Mouse (Mus musculus) kidney, adult 2 months (tissue): Measurements from ENCODE around the gene Fgd2. TPM values are rescaled to one million over a fixed set of nuclear protein-coding genes. Genes with fewer than 3 reads are reported as not detected.
"Not testable (repeated sequence)": the region's sequence is repeated elsewhere in the genome, so short reads cannot be mapped to it uniquely, and the experiment has no call there.

ENCODE experiments used
- DNase-seq: peaks from one replicate; pipeline ENCODE4 v3.0.0; 2021
- H3K27ac ChIP-seq: fragments of 200-500 bp; 2 replicates; pipeline ENCODE4 v1.5.1; 2012; ENCODE audit warnings: low read depth, low read length, control low read depth, inconsistent platforms; ENCODE audit not compliant: insufficient read depth
- H3K27me3 ChIP-seq: fragments of 200-500 bp; replicated peaks from 2 replicates; pipeline ENCODE4 v1.6.1; 2012; ENCODE audit warnings: mild to moderate bottlenecking, moderate library complexity, low read length, inconsistent platforms; ENCODE audit not compliant: control insufficient read depth, insufficient read depth
- H3K36me3 ChIP-seq: fragments of 200-500 bp; 2 replicates; pipeline ENCODE4 v1.6.1; 2012; ENCODE audit warnings: mild to moderate bottlenecking, moderate library complexity, low read length, inconsistent platforms; ENCODE audit not compliant: control insufficient read depth, insufficient read depth
- H3K4me1 ChIP-seq: fragments of 200-500 bp; 2 replicates; pipeline ENCODE4 v1.6.1; 2011; ENCODE audit warnings: low read length; ENCODE audit not compliant: control insufficient read depth, insufficient read depth
- H3K4me3 ChIP-seq: fragments of 200-500 bp; 2 replicates; pipeline ENCODE4 v1.5.1; 2011; ENCODE audit warnings: mild to moderate bottlenecking, low read depth, low read length, control low read depth; ENCODE audit not compliant: insufficient read depth
- CTCF ChIP-seq: fragments of 200-500 bp; conservative IDR thresholded peaks from 2 replicates; pipeline ENCODE4 v1.5.1; 2011; ENCODE audit warnings: low read depth, mild to moderate bottlenecking, control low read depth, low read length, moderate library complexity, mixed read lengths; ENCODE audit not compliant: insufficient read depth, insufficient read length
- POLR2A ChIP-seq: fragments of 200-500 bp; IDR thresholded peaks from one replicate; pipeline ENCODE4 v1.6.1; 2011; ENCODE audit warnings: low read depth, low read length, control low read depth
- WGBS: fragments of 180-500 bp; shearing (Covaris S2); methylation state at CpG from one replicate; pipeline ENCODE4 v1.1.7; 2018; 5-methylcytosine and 5-hydroxymethylcytosine counted together
- polyA plus RNA-seq: library from polyadenylated mRNA; depleted of rRNA; stranded (reverse); fragments of >200 nt; gene quantifications from 2 replicates; pipeline ENCODE4 v1.2.3, GENCODE M21; 2012

Fgd2 gene
- polyA plus RNA-seq, 1 experiment, result 11.4 TPM

DNA sequence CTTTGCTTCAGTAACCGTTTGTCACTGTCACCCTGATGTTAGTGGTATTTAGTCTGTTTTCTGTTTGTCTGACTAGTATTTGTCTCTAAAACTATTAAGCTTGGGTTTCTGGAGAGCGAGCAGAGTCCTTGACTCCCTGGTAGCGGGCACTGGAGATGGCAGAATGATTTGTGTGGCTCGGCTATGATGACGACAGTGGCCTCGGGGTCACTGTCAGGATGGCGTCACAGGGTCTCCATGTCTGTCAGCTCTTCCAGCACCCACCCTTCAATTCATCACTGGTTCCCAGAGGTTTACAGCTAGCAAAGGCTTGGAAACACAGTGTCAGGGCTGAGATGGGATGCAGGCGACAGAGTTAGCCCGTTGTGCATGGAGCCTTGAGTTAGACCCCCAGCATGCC is 23.2 kb downstream of the Fgd2 start:
- WGBS, result 83% methylated on average over 9 of the region's 9 CpGs
- TF ChIP-seq CTCF (no peak), POLR2A (no peak)
- H3K27ac ChIP-seq, result no peak overlapping the region

DNA sequence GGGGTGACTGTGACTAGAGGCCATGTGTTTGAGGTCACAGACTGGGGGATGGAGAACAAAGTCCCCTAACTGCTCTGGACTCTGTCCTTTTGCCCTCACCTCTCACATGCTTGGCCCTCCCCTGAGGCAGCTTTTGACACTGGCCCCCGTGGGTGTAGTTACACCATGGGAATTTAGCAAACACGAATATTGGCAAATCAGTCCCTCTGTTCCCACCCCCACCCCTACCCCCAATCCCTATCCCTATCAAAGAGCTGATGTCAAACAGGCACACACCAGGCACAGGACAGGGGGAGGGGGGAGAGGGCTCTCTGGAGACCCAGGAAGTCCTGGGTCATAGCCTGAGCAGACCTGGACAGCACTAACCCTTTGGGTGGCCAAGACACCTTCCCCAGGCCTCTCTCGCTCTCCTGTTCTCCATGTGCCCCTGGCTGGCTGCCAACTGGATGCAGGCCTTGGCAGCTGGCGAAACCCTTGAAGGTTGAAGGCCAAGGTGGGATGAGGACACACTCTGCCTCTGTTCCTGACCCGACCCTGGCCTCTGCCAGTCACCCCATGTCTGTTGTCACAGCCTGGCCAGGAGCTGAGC is 24.2 kb downstream of the Fgd2 start:
- peak; percentile 90 for DNase-seq
- Histone ChIP-seq H3K36me3 (no peaks in the 10 kb centered on the region), H3K4me1 (no peaks in the 10 kb centered on the region), H3K27me3 (no peaks in the 10 kb centered on the region), H3K27ac (no peak overlapping the region), H3K4me3 (no peak overlapping the region)
- no peak for TF ChIP-seq POLR2A
- no peak for TF ChIP-seq CTCF
- 36% methylated on average over 5 of the region's 5 CpGs for WGBS

More for the DNA sequence above, 23.2 kb downstream of the Fgd2 start:
- DNase-seq, result no peak
- no peaks in the 10 kb centered on the region for H3K27me3 ChIP-seq
- no peaks in the 10 kb centered on the region for H3K36me3 ChIP-seq
- H3K4me3 ChIP-seq, result no peak overlapping the region
- no peaks in the 10 kb centered on the region for H3K4me1 ChIP-seq

DNA sequence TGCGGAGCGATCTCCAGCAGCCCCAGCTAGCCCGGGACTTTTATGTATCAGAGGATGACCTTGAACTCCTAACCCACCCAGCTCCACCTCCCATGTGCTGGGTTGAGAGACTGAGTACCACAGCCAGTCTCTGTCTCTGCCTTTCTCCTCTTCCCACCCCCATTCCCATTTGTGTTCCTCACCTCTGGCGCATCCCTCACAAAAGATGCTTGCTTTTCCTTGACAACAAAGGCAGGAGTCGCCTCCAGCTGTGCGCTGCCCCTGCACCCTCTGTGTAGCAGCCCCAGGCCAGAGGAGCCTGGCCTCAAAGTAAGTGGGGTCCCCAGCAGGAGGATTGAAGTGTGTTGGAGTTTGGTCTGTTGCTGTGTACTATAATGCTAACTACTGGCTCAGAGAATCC is 25.0 kb downstream of the Fgd2 start:
- DNase-seq, result no peak
- no peaks in the 10 kb centered on the region for H3K4me1 ChIP-seq
- H3K36me3 ChIP-seq, result no peaks in the 10 kb centered on the region
- H3K27ac ChIP-seq, result no peak overlapping the region
- H3K27me3 ChIP-seq, result no peaks in the 10 kb centered on the region
- WGBS, result 84% methylated on average over 6 of the region's 6 CpGs
- H3K4me3 ChIP-seq, result no peak overlapping the region
- TF ChIP-seq CTCF (no peak), POLR2A (no peak)

DNA sequence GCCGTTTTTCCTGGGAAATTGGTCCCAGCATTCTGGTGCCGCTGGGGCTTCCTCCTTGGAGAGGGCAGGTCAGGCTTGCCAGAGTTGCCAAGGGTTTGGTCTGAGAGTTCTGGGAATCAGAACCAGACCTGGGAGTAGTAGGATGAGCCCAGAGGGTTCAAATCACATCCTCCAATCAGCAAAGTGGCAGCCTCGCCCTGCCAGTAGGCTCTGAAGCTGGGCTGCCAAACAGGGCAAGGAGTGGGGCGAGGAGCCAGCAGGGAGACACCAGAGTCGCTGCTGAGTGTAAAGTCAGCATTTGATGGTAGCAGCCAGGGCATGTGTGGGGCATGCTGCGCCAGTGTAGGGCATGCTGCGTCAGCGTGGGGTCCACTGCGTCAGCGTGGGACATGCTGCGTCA is 28.3 kb downstream of the Fgd2 start:
- H3K27me3 ChIP-seq, result no peaks in the 10 kb centered on the region
- no peaks in the 10 kb centered on the region for H3K4me1 ChIP-seq
- TF ChIP-seq CTCF (no peak), POLR2A (no peak)
- H3K27ac ChIP-seq, result no peak overlapping the region
- DNase-seq, result peak; percentile 51
- no peak overlapping the region for H3K4me3 ChIP-seq
- H3K36me3 ChIP-seq, result no peaks in the 10 kb centered on the region
- 78% methylated on average over 11 of the region's 11 CpGs for WGBS

DNA sequence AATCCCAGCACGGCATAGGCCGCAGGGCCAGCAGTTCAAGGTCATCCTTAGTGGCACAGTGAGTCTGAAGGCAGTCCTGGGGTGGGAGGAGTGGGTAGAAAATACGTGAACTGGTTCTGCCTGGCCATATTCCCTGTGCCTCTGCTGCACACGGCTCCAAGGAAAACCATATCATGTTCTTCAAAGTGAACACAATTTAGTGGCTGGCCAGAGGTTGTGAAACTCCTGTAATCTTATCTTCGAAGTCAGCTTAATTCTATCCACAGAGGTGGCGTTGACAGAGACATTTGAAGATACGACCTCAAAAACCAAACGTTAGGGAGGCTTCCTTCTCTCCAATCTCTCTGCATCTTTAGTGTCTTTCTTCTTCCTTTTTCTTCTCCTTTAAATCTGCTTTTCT is 30.6 kb downstream of the Fgd2 start:
- Histone ChIP-seq H3K27me3 (no peaks in the 10 kb centered on the region), H3K36me3 (no peaks in the 10 kb centered on the region), H3K4me1 (no peaks in the 10 kb centered on the region), H3K27ac (no peak overlapping the region), H3K4me3 (no peak overlapping the region)
- no peak for TF ChIP-seq CTCF
- 74% methylated on average over 8 of the region's 8 CpGs for WGBS
- no peak for DNase-seq

DNA sequence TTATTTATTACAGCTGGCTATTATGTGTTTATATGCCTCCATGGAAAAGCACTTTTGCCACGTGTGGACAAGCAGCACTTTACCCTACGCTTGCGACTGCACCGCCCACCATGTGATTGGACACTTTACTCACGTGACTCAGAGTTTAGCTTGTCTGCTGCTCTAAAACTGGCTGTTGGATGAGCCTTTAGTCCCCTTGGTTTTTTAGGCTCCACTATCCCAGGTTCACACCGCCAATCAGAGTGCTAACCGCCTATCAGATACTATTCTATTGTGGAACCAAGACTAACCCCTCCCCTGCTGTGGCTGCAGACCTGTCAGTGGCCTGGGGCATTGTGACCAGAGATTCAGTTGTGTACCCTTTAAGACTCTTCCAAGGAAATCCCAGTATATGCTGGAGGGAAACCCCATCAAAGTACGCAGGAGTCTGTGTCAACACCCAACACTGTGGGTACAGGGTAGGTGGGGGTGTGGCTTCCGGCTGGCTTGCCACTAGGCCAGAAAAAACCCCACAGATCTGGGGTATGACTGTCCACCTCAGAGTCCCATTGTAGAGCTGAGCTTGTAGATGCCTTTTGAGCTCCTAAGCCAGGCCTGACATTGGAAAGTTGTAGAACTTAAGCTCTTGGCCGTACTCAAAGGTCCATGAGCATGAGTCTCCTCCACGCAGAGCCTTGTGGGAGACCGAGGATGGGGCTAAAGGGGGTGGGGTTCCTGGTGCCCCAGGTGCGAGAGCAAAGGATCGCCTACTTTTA is 32.8 kb downstream of the Fgd2 start:
- WGBS, result 74% methylated on average over 14 of the region's 14 CpGs
- no peak overlapping the region for H3K27ac ChIP-seq
- no peaks in the 10 kb centered on the region for H3K27me3 ChIP-seq
- no peak for DNase-seq
- H3K36me3 ChIP-seq, result no peaks in the 10 kb centered on the region
- TF ChIP-seq CTCF, result no peak
- H3K4me1 ChIP-seq, result no peaks in the 10 kb centered on the region
- H3K4me3 ChIP-seq, result no peak overlapping the region

DNA sequence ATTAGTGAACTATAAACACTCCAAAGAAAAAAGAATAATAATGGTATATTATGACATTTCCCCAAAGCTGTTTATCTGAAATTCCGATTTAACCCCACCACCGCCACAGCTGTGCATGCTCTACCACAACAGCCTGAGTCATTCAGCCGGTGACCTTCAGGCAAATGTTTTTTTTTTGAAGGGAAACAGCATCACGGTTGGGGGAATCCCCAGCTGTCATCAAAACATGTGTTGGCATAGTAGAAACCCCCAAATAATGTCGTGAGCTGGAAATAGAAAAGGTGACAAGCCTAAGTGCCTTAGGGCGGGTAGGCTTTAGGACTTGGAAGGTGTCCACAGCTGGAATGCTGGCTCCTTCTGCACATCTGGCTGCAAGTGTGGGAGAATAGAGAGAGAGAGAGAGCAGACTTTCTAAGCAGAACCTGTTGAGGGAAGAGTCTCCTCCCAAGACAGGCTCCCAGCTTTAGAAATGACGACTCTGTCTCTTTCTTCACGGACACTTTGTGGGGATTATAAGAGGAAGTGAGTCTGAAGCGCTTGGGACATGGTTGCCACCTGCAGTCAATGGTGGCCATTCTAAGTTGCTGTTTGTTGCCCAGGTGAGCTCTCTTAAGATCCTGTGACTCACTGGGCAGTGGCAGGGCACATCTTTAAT is 33.5 kb downstream of the Fgd2 start:
- Histone ChIP-seq H3K27me3 (no peaks in the 10 kb centered on the region), H3K36me3 (no peaks in the 10 kb centered on the region), H3K27ac (no peak overlapping the region), H3K4me3 (no peak overlapping the region), H3K4me1 (no peaks in the 10 kb centered on the region)
- TF ChIP-seq POLR2A, result no peak
- 56% methylated on average over 9 of the region's 9 CpGs for WGBS
- no peak for DNase-seq

DNA sequence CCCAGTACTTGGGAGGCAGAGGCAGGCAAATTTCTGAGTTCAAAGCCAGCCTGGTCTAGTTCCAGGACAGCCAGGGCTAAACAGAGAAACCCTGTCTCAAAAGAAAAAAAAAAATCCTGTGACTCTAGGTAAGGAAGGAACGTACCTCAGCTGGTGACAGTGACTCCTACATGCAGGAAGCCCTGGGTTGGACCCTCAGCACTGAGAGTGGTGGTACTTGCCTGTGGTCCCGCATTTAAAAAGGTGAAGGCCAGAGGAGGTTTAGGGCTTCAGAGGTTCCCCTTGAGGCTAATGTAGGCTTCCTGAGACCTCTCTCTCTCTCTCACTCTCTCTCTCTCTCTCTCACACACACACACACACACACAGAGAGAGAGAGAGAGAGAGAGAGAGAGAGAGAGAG is 34.0 kb downstream of the Fgd2 start:
- WGBS, result 92% methylated on average over 2 of the region's 2 CpGs
- not testable (repeated sequence) for H3K27me3 ChIP-seq, H3K36me3 ChIP-seq, H3K27ac ChIP-seq, H3K4me3 ChIP-seq, DNase-seq, H3K4me1 ChIP-seq
